Mouse (Mus musculus): ENCODE measurements at regions not wholly inside any gene's neighbourhood (a gene's known extent, or its start where the extent isn't known, plus 50 kb on each side); places are given as distances from the start of the nearest gene placed in this dataset.
A peak's percentile ranks its signal among the peaks of the same experiment; 100 is the strongest.

- DNase-seq, result no peak
Measured at GRCm38 (mm10) chr1:71830379-71830778, 177.4 kb upstream of the Fn1 start.

- DNase-seq, result no peak
Measured at GRCm38 (mm10) chr1:71824410-71824809, 171.4 kb upstream of the Fn1 start.

- DNase-seq, result no peak
Measured at GRCm38 (mm10) chr1:71822123-71822522, 169.1 kb upstream of the Fn1 start.

- no peak for DNase-seq
Measured at GRCm38 (mm10) chr1:71821099-71821498, 168.1 kb upstream of the Fn1 start.

- DNase-seq, result peak; percentile 44
Measured at GRCm38 (mm10) chr1:71816306-71816705, 163.3 kb upstream of the Fn1 start.

GRCm38 (mm10) chr1:71814141-71814540 is 161.1 kb upstream of the Fn1 start:
- DNase-seq, result peak; percentile 7

GRCm38 (mm10) chr1:71812171-71812695 is 159.2 kb upstream of the Fn1 start:
- DNase-seq, result no peak

GRCm38 (mm10) chr1:71811196-71811788 is 158.3 kb upstream of the Fn1 start:
- no peak for DNase-seq

GRCm38 (mm10) chr1:71808005-71808404 is 155.0 kb upstream of the Fn1 start:
- no peak for DNase-seq

- peak; percentile 53 for DNase-seq
Measured at GRCm38 (mm10) chr1:71807586-71807985, 154.6 kb upstream of the Fn1 start.

- no peak for DNase-seq
Measured at GRCm38 (mm10) chr1:71801283-71802066, 148.5 kb upstream of the Fn1 start.

GRCm38 (mm10) chr1:71800581-71800980 is 147.6 kb upstream of the Fn1 start:
- no peak for DNase-seq

- no peak for DNase-seq
Measured at GRCm38 (mm10) chr1:71798636-71799035, 145.6 kb upstream of the Fn1 start.

- no peak for DNase-seq
Measured at GRCm38 (mm10) chr1:71788408-71788807, 135.4 kb upstream of the Fn1 start.

GRCm38 (mm10) chr1:71784880-71785279 is 131.9 kb upstream of the Fn1 start:
- DNase-seq, result no peak

GRCm38 (mm10) chr1:71778292-71778691 is 125.3 kb upstream of the Fn1 start:
- no peak for DNase-seq

- no peak for DNase-seq
Measured at GRCm38 (mm10) chr1:71775865-71776501, 123.0 kb upstream of the Fn1 start.

- DNase-seq, result no peak
Measured at GRCm38 (mm10) chr1:71772526-71772925, 119.5 kb upstream of the Fn1 start.

- DNase-seq, result no peak
Measured at GRCm38 (mm10) chr1:71771798-71772197, 118.8 kb upstream of the Fn1 start.

- DNase-seq, result no peak
Measured at GRCm38 (mm10) chr1:71769595-71769994, 116.6 kb upstream of the Fn1 start.

GRCm38 (mm10) chr1:71767705-71768104 is 114.7 kb upstream of the Fn1 start:
- no peak for DNase-seq

- no peak for DNase-seq
Measured at GRCm38 (mm10) chr1:71767076-71767475, 114.1 kb upstream of the Fn1 start.

- DNase-seq, result no peak
Measured at GRCm38 (mm10) chr1:71764951-71765350, 112.0 kb upstream of the Fn1 start.
